1 mouse cellular context compared by ENCODE assay signal in the genomic region with DNA sequence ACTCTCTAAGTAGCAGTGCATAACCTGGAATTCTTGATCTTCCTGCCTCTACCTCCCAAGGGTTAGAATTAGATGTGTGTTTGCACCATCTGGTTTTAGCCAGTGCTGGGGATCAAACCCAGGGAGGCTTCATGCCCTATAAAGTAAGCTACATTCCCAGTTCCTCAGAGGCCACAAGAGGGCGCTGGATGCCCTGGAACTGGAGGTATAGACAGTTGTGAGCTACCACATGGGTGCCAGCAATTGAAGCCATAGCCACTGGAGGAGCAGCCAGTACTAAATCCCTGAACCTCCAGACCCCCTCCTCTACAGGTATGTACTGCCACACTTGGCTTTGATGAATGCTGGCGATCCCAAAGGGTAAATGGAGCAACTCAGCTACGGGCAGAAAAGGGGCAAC.
TF ChIP-seq lines count a peak whose summit lies in the region.

No protein-coding gene starts in this region.

TF ChIP-seq in CH12.LX, 34 proteins besides CTCF, POLR2A, EP300 and RAD21 (continued from another document):
- TF ChIP-seq PAX5 (IDR thresholded peaks at IDR 0.05; ENCODE audit: low read length) (no peak), USF1 (IDR thresholded peaks at IDR 0.05; ENCODE audit: low read depth, low read length) (no peak), NRF1 (IDR thresholded peaks at IDR 0.05; ENCODE audit: low read depth, low read length) (no peak), POLR2AphosphoS2 (IDR thresholded peaks at IDR 0.05; ENCODE audit: low read depth, low read length) (no peak), MXI1 (IDR thresholded peaks at IDR 0.05; ENCODE audit: low read depth, low read length) (peak; percentile 57), UBTF (IDR thresholded peaks at IDR 0.05; ENCODE audit: low read depth, low read length) (no peak), ZNF384 (IDR thresholded peaks at IDR 0.05; ENCODE audit: low read depth, low read length) (no peak), HCFC1 (IDR thresholded peaks at IDR 0.05; ENCODE audit: low read depth, low read length) (peak; percentile 29; the same call in 1 of the 2 replicates), JUND (conservative IDR thresholded peaks at IDR 0.05; ENCODE audit: low read depth, low read length) (no peak), ELF1 (IDR thresholded peaks at IDR 0.05; ENCODE audit: low read depth, low read length) (no peak)
